Mouse (Mus musculus) retina, embryonic 14.5 days (tissue): ENCODE data around the gene Epha3.

Experiments used
- DNase-seq: peaks from one replicate; pipeline ENCODE4 v3.0.0-alpha.2; 2015; ENCODE audit warnings: low spot score

Gene Epha3

DNA sequence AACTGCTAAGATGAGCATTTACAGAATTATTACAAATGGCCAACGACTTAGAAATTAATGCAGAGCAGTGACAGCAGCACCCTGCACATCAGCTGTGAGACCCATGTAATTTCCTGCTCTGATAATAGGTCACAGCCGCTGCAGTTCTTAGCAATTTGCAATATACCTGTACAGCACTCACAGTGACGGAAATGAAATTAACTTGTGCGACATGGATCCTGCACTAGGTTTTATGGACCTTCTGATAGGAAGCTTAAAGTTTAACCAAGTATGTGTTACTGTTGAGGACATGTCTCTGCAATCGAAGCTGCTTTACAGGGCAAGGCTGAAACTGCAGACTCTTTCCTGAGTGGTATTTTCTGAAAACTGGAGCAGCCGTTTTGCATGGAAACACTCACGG lies 80.4 kb downstream of the Epha3 start:
- no peak for DNase-seq

DNA sequence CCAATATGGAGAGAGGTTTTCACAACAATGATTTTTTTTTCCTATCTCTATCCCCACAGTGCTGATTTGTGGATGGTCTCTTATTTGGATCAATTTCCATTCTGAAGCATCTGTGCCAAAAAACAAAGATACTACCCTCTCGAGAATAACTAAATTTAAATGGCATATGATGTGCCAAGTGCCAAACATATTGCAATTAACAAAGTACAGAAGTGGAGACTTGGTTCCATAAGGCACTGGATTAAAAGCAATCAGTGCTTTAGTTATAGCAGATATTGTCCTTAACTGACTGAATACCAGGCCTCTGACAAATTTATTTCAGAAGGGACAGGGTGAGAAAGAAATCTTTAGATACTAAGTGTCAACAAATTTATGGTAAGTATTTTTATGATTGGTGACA lies 81.9 kb downstream of the Epha3 start:
- DNase-seq = no peak

DNA sequence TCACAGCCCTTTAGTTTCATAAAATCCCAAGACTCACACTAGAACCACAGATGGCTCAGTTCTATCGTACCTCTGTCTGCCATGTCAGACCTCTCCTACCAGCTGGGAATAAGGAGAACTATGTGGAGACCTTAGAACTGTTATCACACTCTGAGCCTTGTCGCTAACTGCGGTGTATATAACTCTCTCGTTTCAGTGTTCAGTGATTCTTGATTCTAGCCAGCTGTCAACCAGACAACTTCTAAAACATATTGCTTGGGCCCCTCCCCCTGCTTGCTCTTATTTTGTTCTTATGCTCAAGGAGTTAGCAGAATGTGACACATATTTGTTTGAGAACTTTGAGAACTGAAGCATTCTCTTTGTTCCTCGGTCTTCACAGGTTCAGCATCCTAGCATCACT lies 83.8 kb downstream of the Epha3 start:
- DNase-seq = no peak

DNA sequence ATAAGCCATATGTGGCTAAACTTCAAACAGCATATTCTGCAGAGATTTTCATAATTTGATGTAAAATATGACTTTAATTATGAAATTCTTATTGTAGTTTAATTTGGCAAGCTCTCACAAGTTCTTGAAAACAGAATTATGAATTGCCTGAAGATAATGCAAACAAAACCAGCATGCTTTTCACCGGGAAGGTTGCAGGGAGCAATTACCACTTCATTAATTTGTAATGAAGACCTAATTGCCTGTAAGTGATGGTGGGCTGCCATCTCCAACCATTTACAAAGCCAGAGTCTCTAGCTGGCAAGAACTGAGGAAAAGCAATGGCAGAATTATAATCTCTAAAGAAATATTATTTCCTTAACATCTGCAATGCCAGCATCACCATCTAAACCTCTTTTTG lies 86.2 kb downstream of the Epha3 start:
- peak; percentile 12 for DNase-seq

DNA sequence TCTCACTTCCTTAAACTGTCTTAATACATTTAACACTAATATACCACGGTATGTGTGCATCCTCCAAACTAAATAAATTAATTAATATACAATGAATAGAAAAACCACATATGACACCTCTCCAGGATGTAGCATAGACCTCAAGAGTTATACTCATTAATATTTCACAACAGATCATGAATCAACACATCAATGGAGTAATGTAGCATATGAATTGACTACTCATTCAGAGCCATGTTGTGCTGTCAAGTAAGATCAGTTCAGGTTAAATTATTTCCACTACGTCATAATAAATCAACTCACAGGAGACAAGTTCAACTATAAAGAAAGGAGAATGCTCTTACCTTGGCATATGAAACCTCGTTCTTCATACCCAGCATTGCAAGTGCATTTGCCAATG lies 91.4 kb downstream of the Epha3 start:
- DNase-seq = peak; percentile 66

DNA sequence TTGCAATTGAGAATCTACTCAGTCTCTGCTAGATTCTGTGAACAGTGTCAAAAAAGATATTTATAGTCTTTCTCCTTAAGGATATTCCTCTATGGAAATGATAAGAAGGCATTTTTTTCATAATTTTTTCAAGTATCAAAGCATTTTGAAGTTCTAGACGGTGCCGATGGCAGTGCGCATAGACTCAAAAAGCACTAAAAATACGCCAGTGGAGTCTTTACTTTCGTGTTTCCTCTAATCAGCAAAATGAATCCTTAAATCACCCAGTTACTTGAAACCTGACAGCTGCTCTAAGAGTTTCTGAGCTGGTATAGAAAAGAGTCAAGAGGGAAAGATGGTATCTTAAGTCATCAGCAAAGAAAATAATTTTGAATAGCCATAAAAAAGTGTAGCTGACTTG lies 96.4 kb downstream of the Epha3 start:
- no peak for DNase-seq

DNA sequence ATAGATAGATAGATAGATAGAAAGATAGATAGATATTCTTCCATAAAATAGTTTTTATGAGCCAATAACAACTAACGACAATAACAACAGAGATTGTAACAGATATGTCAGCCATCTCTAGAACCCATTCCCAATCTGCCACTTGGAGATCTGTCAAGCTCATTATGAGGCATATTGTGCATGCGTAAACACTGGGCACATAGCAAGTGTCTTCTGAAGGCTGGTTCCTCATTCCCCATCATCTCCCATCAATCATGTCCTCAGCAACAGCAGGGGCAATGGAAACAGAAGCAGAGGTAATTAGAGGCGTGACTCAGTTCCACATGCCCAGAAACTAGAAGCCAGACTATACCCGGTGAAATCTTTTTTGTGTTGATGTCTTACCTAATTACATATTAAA lies 102.8 kb downstream of the Epha3 start:
- DNase-seq = no peak

DNA sequence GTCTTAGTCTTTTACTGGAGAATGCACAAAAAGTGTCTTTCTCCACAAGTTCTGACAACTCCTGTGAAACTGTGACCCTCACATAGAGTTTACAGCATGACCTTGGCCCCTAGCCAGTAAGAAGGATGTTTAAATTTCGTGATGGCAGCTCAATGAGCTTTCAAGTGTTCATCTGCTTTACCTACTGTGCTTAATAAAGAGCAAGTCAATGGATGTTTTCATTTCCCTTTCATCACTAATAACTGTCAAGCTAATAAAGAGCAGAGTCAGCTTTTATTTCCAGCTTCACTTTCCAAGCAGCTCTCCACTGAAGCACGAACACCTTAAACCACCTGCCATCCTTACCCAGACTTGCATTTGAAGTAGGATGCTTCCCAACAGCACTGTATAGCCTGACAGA lies 103.9 kb downstream of the Epha3 start:
- DNase-seq = no peak

DNA sequence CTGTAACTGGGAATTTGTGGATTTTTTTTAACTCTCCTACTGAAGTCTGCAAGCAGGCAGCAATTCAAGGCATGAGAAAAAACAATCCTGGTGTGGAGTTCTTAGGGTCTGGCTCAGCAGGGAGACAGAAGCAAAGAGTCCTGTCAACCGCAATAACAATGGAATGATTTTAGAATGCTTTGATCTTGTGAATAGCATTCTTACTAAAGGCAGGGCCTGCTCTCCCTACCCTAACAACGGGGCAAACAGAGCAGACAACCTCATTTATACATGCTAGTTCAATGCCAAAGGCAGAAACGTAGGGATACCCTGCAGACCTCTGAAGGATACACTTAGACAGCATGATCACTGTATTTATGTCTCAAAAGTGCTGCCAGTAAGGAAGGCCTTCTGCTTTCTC lies 110.9 kb downstream of the Epha3 start:
- DNase-seq = peak; percentile 64

DNA sequence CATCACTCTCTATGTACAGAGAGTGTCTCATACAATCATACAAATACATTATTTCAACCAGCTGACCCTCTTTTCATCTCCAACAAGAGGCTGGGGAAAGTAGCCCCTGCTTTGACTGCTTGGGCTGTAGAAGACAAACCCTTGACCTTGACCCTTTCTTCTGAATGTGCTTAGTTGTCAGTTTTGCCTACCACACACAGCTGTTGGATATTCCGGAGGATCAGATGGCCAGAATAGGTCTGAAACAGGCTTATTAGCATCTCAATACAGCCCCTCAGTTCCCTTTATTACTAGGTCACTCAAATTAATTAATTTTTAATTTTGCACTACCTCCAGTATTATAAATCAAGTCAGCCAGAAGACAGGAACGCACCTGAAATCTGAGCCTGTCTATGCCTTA lies 116.2 kb downstream of the Epha3 start:
- peak; percentile 43 for DNase-seq

DNA sequence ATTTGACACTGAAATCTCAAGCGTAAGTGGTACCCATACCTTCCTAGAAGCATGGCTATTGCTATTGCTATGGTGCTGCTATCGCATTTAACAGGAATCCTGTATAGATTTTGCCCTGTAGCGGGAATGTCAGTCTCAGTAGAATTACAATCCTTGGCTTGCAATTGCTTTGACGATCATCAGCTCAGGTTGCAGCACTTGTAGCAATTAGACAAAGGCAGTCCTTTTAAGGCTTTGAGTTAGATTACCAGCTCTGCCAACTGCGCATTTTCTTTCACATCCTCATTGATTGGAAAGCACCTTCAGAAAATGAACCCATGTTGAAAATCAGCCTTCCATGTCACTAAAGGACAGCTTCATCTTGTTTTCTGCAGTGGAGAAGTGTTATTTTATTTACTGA lies 118.5 kb downstream of the Epha3 start:
- DNase-seq = no peak

DNA sequence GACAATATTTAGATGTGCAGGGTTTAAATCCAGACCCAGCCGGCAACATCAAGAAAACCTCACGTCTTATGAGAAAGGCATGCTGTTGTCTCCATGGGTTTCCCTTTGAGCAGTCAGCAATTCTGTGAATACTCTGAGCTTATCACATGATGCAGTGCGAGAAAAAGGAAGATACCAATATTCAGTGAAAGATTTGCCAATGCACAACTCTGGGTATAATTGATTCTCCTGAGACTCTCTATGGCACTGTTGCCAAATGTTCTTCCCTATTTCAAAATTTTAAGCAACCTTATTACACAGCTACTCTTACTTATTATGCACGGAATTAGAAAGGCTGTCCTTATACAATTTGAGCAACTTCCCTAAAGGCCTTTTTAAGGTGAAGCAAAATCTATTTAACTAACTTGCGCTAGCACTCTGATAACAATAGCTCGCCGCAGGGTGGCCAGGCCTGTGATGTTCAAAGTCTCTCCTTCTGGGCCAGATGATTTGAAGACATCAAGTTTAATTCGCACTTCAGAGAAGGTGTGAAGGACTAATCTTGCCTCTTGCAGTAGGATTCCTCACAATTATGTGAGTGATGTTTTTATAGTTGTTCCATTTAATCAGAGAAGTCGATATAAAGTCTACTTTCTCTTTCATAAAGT lies 120.6 kb downstream of the Epha3 start:
- DNase-seq = no peak

DNA sequence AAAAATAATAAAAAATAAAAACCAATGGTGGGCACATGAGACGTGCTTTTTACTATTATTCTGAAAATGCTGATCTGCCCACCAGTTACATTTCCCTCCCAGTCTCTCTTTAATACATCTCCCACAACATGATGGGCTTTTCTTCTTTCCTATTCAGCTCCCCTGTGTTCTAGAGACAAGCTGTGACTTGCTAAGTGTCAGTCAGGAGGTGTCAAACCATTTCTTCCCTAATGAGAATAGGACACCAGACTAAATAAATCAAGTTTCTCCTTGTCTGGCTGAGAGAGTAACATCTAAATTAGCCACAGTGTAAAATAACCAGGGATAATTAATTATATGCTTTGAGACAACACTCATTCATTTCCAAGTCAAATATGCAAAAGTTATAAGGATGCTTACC lies 144.7 kb downstream of the Epha3 start:
- DNase-seq = no peak

DNA sequence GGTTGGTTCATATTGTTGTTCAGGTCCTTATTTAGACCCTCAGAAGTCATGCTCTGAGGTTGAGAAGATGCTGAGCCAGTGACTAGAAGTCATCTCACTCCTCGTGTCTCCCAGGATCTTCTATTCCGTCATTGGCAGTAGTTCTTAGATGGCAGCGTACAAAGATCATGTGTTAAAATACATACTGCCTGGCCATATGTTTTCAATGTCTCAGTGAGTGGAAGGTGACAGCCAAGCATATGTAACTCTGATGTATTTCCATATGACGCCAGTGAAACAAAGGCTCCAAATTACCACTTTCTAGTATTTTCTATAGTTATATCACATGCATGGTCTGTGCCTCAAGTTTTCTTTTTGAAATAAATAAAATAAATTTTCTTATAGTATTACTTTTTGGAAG lies 146.7 kb downstream of the Epha3 start:
- DNase-seq = no peak

DNA sequence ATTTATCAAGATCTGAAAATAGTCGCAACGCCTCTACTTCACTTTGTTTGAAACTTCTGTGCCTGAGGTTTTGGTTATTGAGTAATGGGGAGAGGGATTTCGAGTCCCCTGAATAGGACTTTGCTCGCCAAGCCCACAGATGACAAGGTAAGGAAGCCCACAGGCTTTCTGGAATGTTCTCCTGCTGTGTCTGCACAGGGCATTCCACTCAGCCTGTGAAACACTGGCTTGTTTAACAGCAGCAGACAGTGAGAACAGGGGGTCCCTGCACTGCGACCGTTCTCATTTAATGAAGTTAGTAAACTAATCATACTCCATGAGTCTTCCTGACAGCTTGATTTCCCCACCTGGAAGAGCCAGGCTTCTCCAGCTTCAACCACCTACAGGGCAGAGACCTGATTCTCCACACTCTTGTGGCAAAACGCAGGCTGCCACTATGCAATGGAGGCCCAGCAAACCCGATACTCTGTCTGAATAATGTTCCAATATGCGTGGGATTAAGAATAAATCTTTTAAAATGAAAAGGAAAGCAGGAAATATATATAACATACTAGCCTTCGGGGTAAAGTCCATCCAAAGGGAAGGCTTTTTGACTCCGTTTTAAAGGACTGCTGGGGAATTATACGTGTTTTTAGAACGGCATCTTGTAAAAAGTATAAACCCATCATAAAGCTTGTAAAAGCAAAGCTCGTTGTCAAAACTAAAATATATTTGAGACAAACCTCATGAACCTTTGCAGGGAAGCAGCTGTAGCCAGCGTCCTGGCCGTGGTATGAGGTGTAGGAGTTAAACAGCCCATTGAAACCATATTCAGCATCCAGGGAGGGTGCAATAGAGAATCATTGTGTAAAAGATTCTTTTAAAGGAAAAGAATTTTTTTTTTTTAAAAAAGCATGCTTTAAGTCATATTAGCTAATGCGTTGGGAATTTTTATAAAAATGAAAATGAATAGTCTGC lies 156.8 kb downstream of the Epha3 start:
- peak; percentile 10 for DNase-seq

DNA sequence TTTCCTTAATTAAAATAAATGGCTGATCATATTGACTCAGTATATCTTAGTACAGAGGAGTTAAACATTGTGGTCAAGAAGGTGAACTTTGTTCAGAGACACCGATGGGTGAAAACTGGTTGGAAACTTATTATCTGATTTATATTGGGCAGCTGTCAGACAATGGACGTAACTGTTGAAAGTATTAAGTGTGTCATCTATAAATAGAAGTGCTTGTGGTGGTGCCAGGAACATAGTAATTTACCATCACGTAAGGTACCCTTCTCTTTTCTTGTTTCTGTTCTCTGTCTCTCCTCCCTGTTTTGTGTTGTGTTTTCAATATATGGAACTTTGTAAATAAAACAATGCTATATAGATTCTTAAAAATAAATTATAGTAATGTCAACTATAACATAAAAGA lies 174.6 kb downstream of the Epha3 start:
- DNase-seq = no peak

DNA sequence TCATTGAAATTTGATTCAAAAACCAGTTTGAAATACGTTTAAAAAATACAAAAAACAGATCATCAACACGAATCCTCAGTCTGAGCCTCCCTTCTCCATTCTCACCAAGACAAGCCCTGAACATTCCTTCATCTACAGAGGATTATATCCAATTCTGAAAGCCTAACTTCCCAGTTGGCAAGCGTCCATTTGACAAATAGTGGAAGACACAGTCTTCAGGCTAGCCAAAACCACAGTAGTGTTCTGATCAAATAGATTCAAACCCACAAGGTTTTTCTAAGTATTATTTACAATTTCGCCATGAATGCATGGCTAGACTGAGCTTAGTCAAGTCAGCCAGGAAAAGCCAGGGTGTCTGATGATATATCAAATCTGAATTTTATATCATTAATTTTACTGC lies 179.8 kb downstream of the Epha3 start:
- DNase-seq = no peak

DNA sequence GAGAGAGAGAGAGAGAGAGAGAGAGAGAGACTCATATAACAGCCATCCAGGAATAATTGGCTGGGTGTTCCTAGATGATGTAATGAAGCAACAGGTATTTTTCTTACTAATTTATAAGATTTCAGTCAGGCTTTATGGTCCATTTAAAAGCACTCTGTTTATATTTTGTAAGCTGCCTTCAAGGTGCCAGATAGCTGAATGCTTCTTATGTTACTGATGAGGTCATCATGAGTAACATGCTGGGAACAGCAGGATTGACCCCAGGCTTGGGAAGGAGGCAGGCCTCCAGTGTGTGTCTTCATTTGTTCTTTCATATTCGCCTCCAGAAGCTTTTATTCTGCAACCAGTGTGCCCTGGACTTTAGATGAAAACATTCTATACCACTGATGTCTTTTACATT lies 189.5 kb downstream of the Epha3 start:
- DNase-seq = peak; percentile 23

DNA sequence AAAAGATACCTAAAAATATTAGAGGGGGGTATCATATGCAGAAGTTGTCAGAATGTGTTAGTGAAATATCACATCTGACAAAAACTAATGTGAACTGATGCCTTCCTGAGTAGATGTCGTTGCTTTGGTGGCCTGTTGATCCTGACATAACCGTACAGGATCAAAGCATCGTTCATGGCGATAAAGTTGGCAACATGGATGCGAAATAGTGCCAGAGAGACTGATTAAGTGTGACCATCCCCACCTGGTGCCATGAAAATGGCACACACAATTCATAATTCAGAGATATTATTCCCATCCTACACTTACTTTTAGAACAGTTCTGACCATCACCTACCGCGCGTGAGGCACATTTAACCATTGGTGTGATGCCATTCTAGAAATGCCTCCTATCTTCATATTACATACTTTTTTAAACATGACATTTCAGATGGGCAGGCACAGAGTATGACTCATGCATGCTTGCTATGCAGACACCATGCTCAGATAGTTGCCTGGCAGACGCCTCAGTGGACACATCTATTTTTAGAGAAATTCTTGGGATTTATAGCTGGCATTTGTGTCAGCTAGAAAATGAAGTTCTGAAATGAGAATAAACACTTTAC lies 190.6 kb downstream of the Epha3 start:
- no peak for DNase-seq

DNA sequence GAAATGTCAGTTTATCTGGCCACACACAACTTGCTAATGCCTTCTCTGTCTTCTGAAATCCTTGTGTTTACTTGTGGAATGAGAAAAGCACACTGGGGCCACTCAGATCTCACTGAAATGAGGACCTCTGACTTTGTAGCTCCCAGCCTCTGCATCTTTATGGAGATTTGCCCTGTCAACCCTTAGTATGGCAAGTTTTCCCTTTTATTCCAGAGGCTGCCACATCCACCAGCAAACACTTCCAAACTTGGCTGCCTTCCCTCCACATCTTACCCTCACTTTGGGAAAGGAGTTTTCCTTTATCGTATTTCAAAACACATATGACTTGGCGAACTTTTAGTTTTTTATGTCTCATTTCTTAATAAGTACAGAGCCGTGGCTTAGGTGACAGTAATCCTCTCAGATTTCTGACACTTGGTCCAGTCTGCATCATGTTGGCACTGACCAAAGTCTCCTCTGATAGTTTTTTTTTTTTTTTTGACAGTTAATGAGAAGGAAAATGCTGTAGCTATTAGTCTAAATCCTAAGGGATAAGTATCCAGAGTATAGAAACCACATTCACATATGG lies 198.0 kb downstream of the Epha3 start:
- DNase-seq = no peak

DNA sequence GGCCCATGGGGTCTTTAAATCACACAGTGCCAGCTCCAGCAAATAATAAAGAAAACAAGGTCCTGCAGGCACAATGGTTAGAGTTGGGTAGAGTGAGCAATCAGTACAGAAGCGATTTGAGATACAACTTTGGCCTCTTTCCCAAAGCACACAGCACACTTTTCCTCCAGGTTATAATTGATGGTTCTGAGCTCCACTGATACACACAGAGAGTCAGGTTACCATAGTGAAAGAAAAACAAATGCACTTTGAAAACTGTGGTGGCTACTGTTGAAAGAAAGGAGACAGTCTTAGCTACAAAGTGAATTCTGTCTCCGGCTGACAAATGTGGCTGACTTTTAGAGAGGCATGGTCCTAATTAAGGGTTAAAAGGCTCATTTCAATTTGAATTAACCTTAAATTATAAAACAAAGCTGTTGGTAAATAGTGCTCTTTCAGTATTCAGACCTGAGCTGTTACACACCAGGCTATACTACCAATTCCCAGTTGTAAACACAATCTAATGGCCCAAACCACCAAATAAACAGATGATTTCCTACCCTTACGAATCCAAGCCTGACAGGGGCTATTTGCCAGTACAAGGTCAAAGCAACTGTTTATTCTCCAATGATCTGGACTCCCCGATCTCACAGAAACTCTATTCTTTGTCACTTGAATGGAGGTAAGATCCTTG lies 205.5 kb downstream of the Epha3 start:
- no peak for DNase-seq

DNA sequence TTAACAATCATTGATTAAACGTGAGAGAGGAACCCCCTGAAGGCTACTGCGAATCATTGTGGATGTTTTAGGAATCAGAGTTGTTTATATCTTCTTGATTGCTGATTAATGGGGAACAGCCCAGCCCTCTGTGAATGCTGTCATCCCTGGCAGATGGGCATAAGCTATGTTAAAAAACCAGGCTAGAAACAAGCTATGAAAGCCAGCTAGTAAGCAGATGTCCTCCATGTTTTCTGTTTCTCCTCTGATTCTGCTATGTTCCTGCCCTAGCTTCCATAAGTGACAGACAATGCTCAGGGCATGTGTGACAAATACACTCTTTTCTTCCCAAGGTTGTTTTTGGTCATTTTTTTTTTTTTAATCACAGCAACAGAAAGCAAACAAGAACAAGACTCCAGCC lies 206.2 kb downstream of the Epha3 start:
- no peak for DNase-seq
